Mouse (Mus musculus) heart, embryonic 14.5 days (tissue): ENCODE measurements around the gene Gm47429. TPM values are rescaled to one million over a fixed set of nuclear protein-coding genes. Genes with fewer than 3 reads are reported as not detected.

Experiments
- ATAC-seq: fragments of 200-750 bp; cut with Nextera tagmentation; 2 replicates; pipeline ENCODE4 v1.8.0; 2017; ENCODE audit warnings: low read depth, moderate TSS enrichment; ENCODE audit not compliant: insufficient number of reproducible peaks, insufficient read depth, low FRiP score
- H3K27ac ChIP-seq, 2 experiments: fragments of 200-500 bp in 1 of 2; fragments of 300-500 bp in 1 of 2; sonication (generic) in 1 of 2; replicated peaks in 1 of 2; 2 replicates each; pipeline ENCODE4 v1.5.1; 2012 to 2014; ENCODE audit warnings: low read depth in 2 of 2, low read length in 2 of 2, control low read depth in 1 of 2, mild to moderate bottlenecking in 1 of 2, mixed read lengths in 1 of 2; ENCODE audit not compliant: control insufficient read depth in 1 of 2, insufficient read depth in 1 of 2
- H3K27me3 ChIP-seq: fragments of 300-500 bp; sonication (generic); 2 replicates; pipeline ENCODE4 v1.6.1; 2014; ENCODE audit warnings: mild to moderate bottlenecking, low read length, control low read depth; ENCODE audit not compliant: control insufficient read depth, insufficient read depth
- H3K36me3 ChIP-seq: fragments of 300-500 bp; sonication (generic); 2 replicates; pipeline ENCODE4 v1.6.1; 2014; ENCODE audit warnings: mild to moderate bottlenecking, control low read depth, low read length, mixed read lengths; ENCODE audit not compliant: control insufficient read depth, insufficient read depth
- H3K4me1 ChIP-seq, 2 experiments: fragments of 200-500 bp in 1 of 2; fragments of 300-500 bp in 1 of 2; sonication (generic) in 1 of 2; 2 replicates each; pipeline ENCODE4 v1.6.1; 2012 to 2014; ENCODE audit warnings: low read length in 2 of 2, control low read depth in 1 of 2, mixed read lengths in 1 of 2; ENCODE audit not compliant: control insufficient read depth in 2 of 2, insufficient read depth in 2 of 2
- H3K4me2 ChIP-seq: fragments of 300-500 bp; sonication (generic); 2 replicates; pipeline ENCODE4 v1.6.1; 2014; ENCODE audit warnings: mild to moderate bottlenecking, low read length
- H3K4me3 ChIP-seq, 2 experiments: fragments of 200-500 bp in 1 of 2; fragments of 300-500 bp in 1 of 2; sonication (generic) in 1 of 2; 2 replicates each; pipeline ENCODE4 v1.5.1; 2012 to 2014; ENCODE audit warnings: low read length in 2 of 2, mild to moderate bottlenecking in 2 of 2, control low read depth in 1 of 2, low read depth in 1 of 2, moderate library complexity in 1 of 2; ENCODE audit not compliant: control insufficient read depth in 1 of 2, insufficient read depth in 1 of 2
- H3K9ac ChIP-seq: fragments of 300-500 bp; sonication (generic); 2 replicates; pipeline ENCODE4 v1.6.1; 2014; ENCODE audit warnings: mild to moderate bottlenecking, low read length
- H3K9me3 ChIP-seq: fragments of 300-500 bp; sonication (generic); 2 replicates; pipeline ENCODE4 v1.6.1; 2016; ENCODE audit warnings: low read length, control low read depth; ENCODE audit not compliant: control insufficient read depth
- WGBS: fragments of 180-500 bp; shearing (Covaris S2); extraction: QIAGEN DNeasy Blood & Tissue Kit; methylation state at CpG from one replicate; pipeline ENCODE4 v1.1.7; 2014; 5-methylcytosine and 5-hydroxymethylcytosine counted together
- polyA plus RNA-seq: library from polyadenylated mRNA; unstranded; fragments of >200 nt; fragmentation: Nextera tagmentation; extraction: Ambion mirVana; gene quantifications from 2 replicates; pipeline ENCODE4 v1.2.1, GENCODE M21; 2014

Gene Gm47429
- polyA plus RNA-seq, 1 experiment from 2014 or later: not detected

DNA sequence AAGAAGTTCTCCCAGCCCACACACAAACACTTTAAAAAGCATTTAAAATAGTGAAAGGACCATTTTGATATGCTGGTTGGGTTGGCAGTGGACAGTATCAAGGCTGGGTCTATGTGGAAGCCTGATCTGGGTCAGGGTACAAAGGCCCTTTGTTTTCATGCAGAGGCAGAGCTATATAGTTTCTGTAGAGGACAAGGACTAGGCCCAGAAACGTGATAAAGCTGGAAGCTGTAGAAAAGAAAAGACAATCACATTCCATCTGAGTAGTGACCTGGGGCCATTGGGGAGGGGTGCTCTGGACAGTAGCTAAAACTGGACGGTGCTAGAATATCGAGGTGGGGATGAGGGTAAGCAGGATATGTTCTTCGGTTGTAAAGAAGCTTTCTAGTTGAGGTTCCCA lies 1.5 kb upstream of the Gm47429 start:
- H3K4me2 ChIP-seq: no peak overlapping the region
- H3K27me3 ChIP-seq: no peaks in the 10 kb centered on the region
- H3K36me3 ChIP-seq: no peaks in the 10 kb centered on the region
- no peaks in the 10 kb centered on the region for H3K4me1 ChIP-seq
- H3K4me3 ChIP-seq: no peak overlapping the region
- 62% methylated on average over 4 of the region's 4 CpGs for WGBS
- no peak overlapping the region for H3K27ac ChIP-seq
- ATAC-seq: no peak
- no peak overlapping the region for H3K9ac ChIP-seq
- H3K9me3 ChIP-seq: no peaks in the 10 kb centered on the region

DNA sequence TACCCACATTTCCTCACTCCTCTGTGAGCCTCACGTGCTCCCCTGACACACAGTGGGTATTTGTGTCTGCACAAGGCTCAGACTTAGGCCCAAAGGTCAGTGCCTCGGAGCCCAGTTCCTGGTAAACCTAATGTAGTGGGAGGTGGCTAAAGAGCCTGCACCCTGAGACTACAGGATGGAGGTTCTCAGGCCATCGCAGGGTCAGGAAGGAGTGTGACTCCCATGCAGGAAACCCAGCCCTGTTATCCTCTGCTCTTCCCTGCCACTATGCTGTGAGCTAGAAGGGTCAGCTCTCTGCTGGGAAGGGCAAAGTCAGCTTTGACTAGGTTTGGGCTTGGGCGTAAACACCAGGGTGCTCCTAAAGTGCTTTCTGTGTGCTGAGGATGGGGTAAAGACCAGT lies 17.0 kb downstream of the Gm47429 start:
- Histone ChIP-seq H3K4me2 (no peak overlapping the region), H3K4me3 (no peak overlapping the region), H3K27me3 (no peaks in the 10 kb centered on the region), H3K27ac (no peak overlapping the region), H3K36me3 (peaks cover 97% of the 10 kb centered on the region), H3K4me1 (no peaks in the 10 kb centered on the region; a peak in 1 of 4 replicates), H3K9ac (no peak overlapping the region), H3K9me3 (no peaks in the 10 kb centered on the region)
- 75% methylated on average over 4 of the region's 4 CpGs for WGBS
- ATAC-seq: no peak

DNA sequence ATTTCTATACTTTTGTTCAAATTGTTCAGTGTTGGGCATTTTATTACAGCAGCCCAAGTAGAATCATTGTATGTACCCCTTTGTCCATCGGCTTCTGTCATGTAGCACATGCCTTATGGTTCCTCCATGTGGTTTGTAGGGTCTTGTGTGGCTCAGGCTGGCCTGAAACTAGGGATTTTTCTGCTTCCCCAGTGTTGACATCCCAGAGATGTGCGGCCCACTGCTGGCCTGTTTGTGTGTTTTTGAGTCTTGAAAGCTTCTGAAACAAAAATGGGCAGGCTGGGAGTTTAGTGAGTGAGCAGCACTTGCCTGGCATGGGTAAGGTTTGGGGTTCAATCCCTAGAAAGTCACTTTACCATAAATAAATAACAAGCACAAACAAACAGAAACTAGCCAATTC lies 19.2 kb downstream of the Gm47429 start:
- H3K27me3 ChIP-seq: no peaks in the 10 kb centered on the region
- peaks cover 95% of the 10 kb centered on the region for H3K36me3 ChIP-seq
- H3K27ac ChIP-seq: no peak overlapping the region
- H3K4me1 ChIP-seq: no peaks in the 10 kb centered on the region; a peak in 1 of 4 replicates
- no peak for ATAC-seq
- WGBS: 91% methylated on average over 2 of the region's 2 CpGs
- no peak overlapping the region for H3K4me3 ChIP-seq
- no peaks in the 10 kb centered on the region for H3K9me3 ChIP-seq
- H3K9ac ChIP-seq: no peak overlapping the region
- H3K4me2 ChIP-seq: no peak overlapping the region

DNA sequence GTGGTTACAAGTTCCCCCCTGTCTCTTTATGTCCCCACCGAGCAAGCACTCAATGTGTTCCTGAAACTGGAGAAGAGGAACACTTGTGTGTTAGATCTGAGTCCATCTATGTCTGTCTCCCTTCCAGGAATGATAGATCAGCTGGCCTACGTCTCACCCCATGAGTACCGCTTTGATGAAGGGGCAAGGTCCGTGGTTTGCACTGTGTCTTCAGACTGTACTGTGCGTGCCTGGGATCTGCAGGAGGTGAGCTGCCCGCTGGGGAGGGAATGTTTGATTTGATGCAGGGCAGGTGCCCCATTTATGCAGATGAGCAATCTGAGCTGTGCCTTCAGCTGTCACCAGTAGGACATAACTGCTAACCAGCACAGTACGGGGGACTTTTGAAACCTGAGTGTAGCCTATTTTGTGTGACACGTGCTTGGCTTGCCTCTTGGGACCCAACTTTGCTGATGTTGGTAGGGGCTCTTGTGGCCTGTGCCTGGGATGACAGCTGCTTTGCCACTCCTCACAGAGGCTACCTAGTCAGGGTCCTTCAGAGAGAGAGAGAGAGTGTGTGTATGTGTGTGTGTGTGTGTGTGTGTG lies 20.0 kb downstream of the Gm47429 start:
- Histone ChIP-seq H3K36me3 (peaks cover 87% of the 10 kb centered on the region), H3K9ac (no peak overlapping the region), H3K9me3 (no peaks in the 10 kb centered on the region), H3K4me3 (no peak overlapping the region), H3K4me2 (no peak overlapping the region), H3K27me3 (no peaks in the 10 kb centered on the region), H3K4me1 (peaks cover 0 to under 1% of the 10 kb centered on the region in 2 experiments; a peak in 1 of 4 replicates), H3K27ac (no peak overlapping the region)
- no peak for ATAC-seq
- WGBS: 85% methylated on average over 8 of the region's 8 CpGs

DNA sequence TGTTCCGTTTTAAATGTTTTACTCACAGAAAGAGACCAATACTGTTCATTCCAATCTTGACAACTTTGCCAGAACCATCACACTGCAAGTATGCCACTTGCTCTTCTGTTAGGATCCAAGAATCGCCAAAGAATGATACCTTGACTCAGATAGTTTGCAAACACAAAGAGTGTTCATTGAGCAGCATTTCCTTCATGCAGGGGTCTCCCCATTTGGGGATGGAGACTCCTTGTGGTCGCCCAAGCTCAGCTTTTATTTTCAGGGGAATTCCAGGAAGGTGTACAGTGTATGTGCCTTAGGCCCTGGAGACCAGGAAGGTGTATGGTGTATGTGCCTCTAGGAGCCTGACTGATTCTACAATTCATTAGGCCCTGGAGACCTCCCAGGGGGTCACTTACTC lies 25.3 kb downstream of the Gm47429 start:
- peak overlapping the region; percentile 91 for H3K9ac ChIP-seq
- no peak for ATAC-seq
- peaks cover 35% of the 10 kb centered on the region for H3K36me3 ChIP-seq
- H3K4me3 ChIP-seq: peak overlapping the region; percentile 55 to 89; a peak in 3 of 4 replicates
- WGBS: 45% methylated on average over 3 of the region's 3 CpGs
- no peaks in the 10 kb centered on the region for H3K9me3 ChIP-seq
- H3K27ac ChIP-seq: no peak overlapping the region
- H3K27me3 ChIP-seq: no peaks in the 10 kb centered on the region
- H3K4me2 ChIP-seq: peak overlapping the region; percentile 76
- H3K4me1 ChIP-seq: peaks cover 0 to 8% of the 10 kb centered on the region in 2 experiments; a peak in 1 of 4 replicates

DNA sequence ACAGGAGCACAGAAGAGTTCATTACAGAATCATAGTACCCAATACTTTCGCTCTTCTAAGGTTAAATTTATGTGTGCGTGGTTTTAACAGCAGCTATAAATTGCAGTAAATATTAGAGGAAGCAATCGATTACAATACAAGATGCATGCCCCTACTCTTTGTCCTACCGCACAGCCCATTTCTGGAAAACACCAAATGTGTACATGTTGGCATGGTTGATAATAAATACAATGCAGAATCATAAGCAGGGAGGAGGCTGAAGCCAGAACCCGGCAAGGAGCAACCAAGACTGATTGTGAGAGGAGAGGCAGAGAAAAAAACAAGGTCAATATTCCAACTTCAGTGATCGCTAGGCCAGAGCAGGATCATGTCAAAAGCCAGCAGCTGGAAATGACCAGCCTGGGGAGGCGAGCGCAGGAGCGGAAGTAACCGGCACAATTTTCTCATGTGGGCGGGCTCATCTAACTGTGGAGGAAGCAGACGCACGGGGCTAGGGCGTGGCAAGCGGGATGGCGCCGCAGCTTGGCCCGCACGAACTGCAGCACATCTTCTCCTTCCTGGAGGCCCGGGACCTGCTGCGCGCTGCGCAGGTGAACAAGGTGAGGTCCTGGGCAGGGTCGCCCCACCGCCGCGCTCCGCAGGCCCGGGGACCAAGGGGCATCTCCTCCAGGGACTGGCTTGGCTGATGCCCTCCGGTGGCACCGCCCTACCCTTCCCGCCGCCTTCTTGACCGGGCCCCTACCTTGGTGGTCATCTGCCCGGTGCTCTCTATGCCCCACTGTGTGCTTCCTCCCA lies 26.1 kb downstream of the Gm47429 start, which contains the start of gene Fbxw17:
Gene Fbxw17 (plus strand): TSS at position 476 of the 795 bp plus-strand sequence.
- Histone ChIP-seq H3K27ac (peak within 1 kb of the TSS in 1 of 2 experiments; percentile 28; a peak in 1 of 4 replicates), H3K4me3 (peak within 1 kb of the TSS; percentile 55 to 89), H3K4me1 (peaks cover 0 to 8% of the 10 kb centered on the region in 2 experiments; a peak in 1 of 4 replicates), H3K27me3 (no peaks in the 10 kb centered on the region), H3K9ac (peak within 1 kb of the TSS; percentile 91), H3K4me2 (peak within 1 kb of the TSS; percentile 76), H3K36me3 (peaks cover 27% of the 10 kb centered on the region), H3K9me3 (no peaks in the 10 kb centered on the region)
- peak; percentile 79 for ATAC-seq
- WGBS: 15% methylated on average over 30 of the region's 35 CpGs
